Mouse (Mus musculus) limb, embryonic 11.5 days (tissue): ENCODE results near the gene Krtap9-1. TPM values are rescaled to one million over a fixed set of nuclear protein-coding genes. Genes with fewer than 3 reads are reported as not detected.
"Not testable (repeated sequence)": the region's sequence is repeated elsewhere in the genome, so short reads cannot be mapped to it uniquely, and the experiment has no call there.

Experiments used
- ATAC-seq: fragments of 200-750 bp; cut with Nextera tagmentation; 2 replicates; pipeline ENCODE4 v1.8.0; 2017; ENCODE audit warnings: low read depth; ENCODE audit not compliant: insufficient number of reproducible peaks, low FRiP score, low TSS enrichment
- DNase-seq: peaks from one replicate; pipeline ENCODE4 v3.0.0-alpha.2; 2015; ENCODE audit warnings: low spot score
- H3K27ac ChIP-seq: fragments of 300-500 bp; sonication (generic); replicated peaks from 2 replicates; pipeline ENCODE4 v1.5.1; 2014; ENCODE audit warnings: low read depth, mild to moderate bottlenecking, low read length
- H3K27me3 ChIP-seq: fragments of 300-500 bp; sonication (generic); 2 replicates; pipeline ENCODE4 v1.6.1; 2014; ENCODE audit warnings: mild to moderate bottlenecking, low read length, mixed read lengths; ENCODE audit not compliant: control insufficient read depth, insufficient read depth
- H3K36me3 ChIP-seq: fragments of 300-500 bp; sonication (generic); 2 replicates; pipeline ENCODE4 v1.6.1; 2014; ENCODE audit warnings: mild to moderate bottlenecking, low read length, moderate library complexity, mixed read lengths; ENCODE audit not compliant: control insufficient read depth, insufficient read depth
- H3K4me1 ChIP-seq: fragments of 300-500 bp; sonication (generic); 2 replicates; pipeline ENCODE4 v1.6.1; 2014; ENCODE audit warnings: low read length, mixed read lengths; ENCODE audit not compliant: control insufficient read depth, insufficient read depth
- H3K4me2 ChIP-seq: fragments of 300-500 bp; sonication (generic); 2 replicates; pipeline ENCODE4 v1.6.1; 2014; ENCODE audit warnings: low read depth, mild to moderate bottlenecking, moderate library complexity; ENCODE audit not compliant: severe bottlenecking
- H3K4me3 ChIP-seq: fragments of 300-500 bp; sonication (generic); 2 replicates; pipeline ENCODE4 v1.5.1; 2014; ENCODE audit warnings: low read depth, low read length
- H3K9ac ChIP-seq: fragments of 300-500 bp; sonication (generic); 2 replicates; pipeline ENCODE4 v1.6.1; 2014; ENCODE audit warnings: mild to moderate bottlenecking, low read length
- H3K9me3 ChIP-seq: fragments of 300-500 bp; sonication (generic); 2 replicates; pipeline ENCODE4 v1.6.1; 2016; ENCODE audit warnings: low read length; ENCODE audit not compliant: control insufficient read depth
- WGBS: fragments of 180-500 bp; shearing (Covaris S2); extraction: QIAGEN DNeasy Blood & Tissue Kit; methylation state at CpG from one replicate; pipeline ENCODE4 v1.1.7; 2014; 5-methylcytosine and 5-hydroxymethylcytosine counted together
- polyA plus RNA-seq: library from polyadenylated mRNA; unstranded; fragments of >200 nt; fragmentation: Nextera tagmentation; extraction: Ambion mirVana; gene quantifications from 2 replicates; pipeline ENCODE4 v1.2.1, GENCODE M21; 2014

Gene Krtap9-1
- polyA plus RNA-seq, result not detected in 2 replicates

- H3K4me1 ChIP-seq, H3K27ac ChIP-seq, H3K4me3 ChIP-seq, H3K4me2 ChIP-seq, H3K27me3 ChIP-seq, DNase-seq, H3K9ac ChIP-seq, H3K9me3 ChIP-seq, ATAC-seq, H3K36me3 ChIP-seq: not testable (repeated sequence)
- 79% methylated on average over 1 of the region's 1 CpGs for WGBS
Observed at GRCm38 (mm10) chr11:99873089-99873488, at the start of gene Krtap9-1. Gene Krtap9-1, plus strand, starts transcription at chr11:99873389.

GRCm38 (mm10) chr11:99837966-99838365 is 35.2 kb upstream of the Krtap9-1 start, which contains the start of gene 2300003K06Rik:
Gene 2300003K06Rik, minus strand, starts transcription at chr11:99838066.
- H3K4me2 ChIP-seq, result no peak within 1 kb of the TSS
- no peak within 1 kb of the TSS for H3K9ac ChIP-seq
- no peaks in the 10 kb centered on the region for H3K27me3 ChIP-seq
- H3K4me1 ChIP-seq, result no peaks in the 10 kb centered on the region
- H3K27ac ChIP-seq, result no peak within 1 kb of the TSS
- WGBS, result 80% methylated on average over 1 of the region's 1 CpGs
- ATAC-seq, result no peak
- no peak for DNase-seq
- no peaks in the 10 kb centered on the region for H3K9me3 ChIP-seq
- H3K4me3 ChIP-seq, result no peak within 1 kb of the TSS
- H3K36me3 ChIP-seq, result no peaks in the 10 kb centered on the region

- Histone ChIP-seq H3K4me1 (no peaks in the 10 kb centered on the region), H3K4me2 (no peak overlapping the region), H3K27ac (no peak overlapping the region), H3K36me3 (no peaks in the 10 kb centered on the region), H3K27me3 (no peaks in the 10 kb centered on the region), H3K9ac (no peak overlapping the region), H3K9me3 (no peaks in the 10 kb centered on the region), H3K4me3 (no peak overlapping the region)
- ATAC-seq (no peak), DNase-seq (no peak)
- WGBS, result 35% methylated on average over 1 of the region's 1 CpGs
Observed at GRCm38 (mm10) chr11:99842185-99842584, 31.0 kb upstream of the Krtap9-1 start.

- Histone ChIP-seq H3K9ac (no peak overlapping the region), H3K27me3 (no peaks in the 10 kb centered on the region), H3K4me2 (no peak overlapping the region), H3K4me3 (no peak overlapping the region), H3K27ac (no peak overlapping the region), H3K9me3 (no peaks in the 10 kb centered on the region), H3K36me3 (no peaks in the 10 kb centered on the region), H3K4me1 (no peaks in the 10 kb centered on the region)
- DNase-seq (no peak), ATAC-seq (no peak)
- WGBS, result 90% methylated on average over 2 of the region's 2 CpGs
Observed at GRCm38 (mm10) chr11:99846746-99847145, 26.4 kb upstream of the Krtap9-1 start.

GRCm38 (mm10) chr11:99851508-99851907 is 21.7 kb upstream of the Krtap9-1 start, which contains the start of gene Krtap4-16:
Gene Krtap4-16, minus strand, starts transcription at chr11:99851608.
- no peak within 1 kb of the TSS for H3K4me3 ChIP-seq
- H3K36me3 ChIP-seq, result no peaks in the 10 kb centered on the region
- H3K9me3 ChIP-seq, result no peaks in the 10 kb centered on the region
- H3K4me2 ChIP-seq, result no peak within 1 kb of the TSS
- DNase-seq, result no peak
- H3K27ac ChIP-seq, result no peak within 1 kb of the TSS
- no peaks in the 10 kb centered on the region for H3K27me3 ChIP-seq
- H3K9ac ChIP-seq, result no peak within 1 kb of the TSS
- ATAC-seq, result no peak
- H3K4me1 ChIP-seq, result no peaks in the 10 kb centered on the region

- no peak overlapping the region for H3K27ac ChIP-seq
- H3K4me1 ChIP-seq, result no peaks in the 10 kb centered on the region
- DNase-seq (no peak), ATAC-seq (no peak)
- H3K4me3 ChIP-seq, result no peak overlapping the region
- no peaks in the 10 kb centered on the region for H3K27me3 ChIP-seq
- no peak overlapping the region for H3K4me2 ChIP-seq
- no peaks in the 10 kb centered on the region for H3K36me3 ChIP-seq
- no peaks in the 10 kb centered on the region for H3K9me3 ChIP-seq
- 63% methylated on average over 3 of the region's 3 CpGs for WGBS
- no peak overlapping the region for H3K9ac ChIP-seq
Observed at GRCm38 (mm10) chr11:99854121-99854520, 19.1 kb upstream of the Krtap9-1 start.

- H3K4me2 ChIP-seq, result no peak within 1 kb of the TSS
- no peaks in the 10 kb centered on the region for H3K27me3 ChIP-seq
- H3K9me3 ChIP-seq, result no peaks in the 10 kb centered on the region
- no peaks in the 10 kb centered on the region for H3K4me1 ChIP-seq
- no peak within 1 kb of the TSS for H3K9ac ChIP-seq
- WGBS, result 88% methylated on average over 2 of the region's 2 CpGs
- DNase-seq, result no peak
- no peak for ATAC-seq
- H3K36me3 ChIP-seq, result no peaks in the 10 kb centered on the region
- no peak within 1 kb of the TSS for H3K4me3 ChIP-seq
- H3K27ac ChIP-seq, result no peak within 1 kb of the TSS
Observed at GRCm38 (mm10) chr11:99857617-99858016, 15.6 kb upstream of the Krtap9-1 start, which contains the start of gene Gm11568. Gene Gm11568, plus strand, starts transcription at chr11:99857917.

- no peak for ATAC-seq
- H3K27me3 ChIP-seq, result no peaks in the 10 kb centered on the region
- no peak overlapping the region for H3K9ac ChIP-seq
- H3K9me3 ChIP-seq, result no peaks in the 10 kb centered on the region
- no peaks in the 10 kb centered on the region for H3K36me3 ChIP-seq
- no peak for DNase-seq
- no peak overlapping the region for H3K4me3 ChIP-seq
- no peak overlapping the region for H3K27ac ChIP-seq
- no peak overlapping the region for H3K4me2 ChIP-seq
- 87% methylated on average over 2 of the region's 2 CpGs for WGBS
- H3K4me1 ChIP-seq, result no peaks in the 10 kb centered on the region
Observed at GRCm38 (mm10) chr11:99858761-99859160, 14.4 kb upstream of the Krtap9-1 start.

GRCm38 (mm10) chr11:99864176-99864575 is 9.0 kb upstream of the Krtap9-1 start, which contains the start of gene Gm11559:
Gene Gm11559, plus strand, starts transcription at chr11:99864476.
- DNase-seq, result not testable (repeated sequence)
- WGBS, result 71% methylated on average over 1 of the region's 1 CpGs

More at GRCm38 (mm10) chr11:99864176-99864575, 9.0 kb upstream of the Krtap9-1 start, which contains the start of gene Gm11559:
- H3K4me3 ChIP-seq, H3K27ac ChIP-seq, ATAC-seq, H3K36me3 ChIP-seq, H3K4me2 ChIP-seq, H3K9ac ChIP-seq, H3K27me3 ChIP-seq, H3K9me3 ChIP-seq, H3K4me1 ChIP-seq: not testable (repeated sequence)
